ENCODE assay signal across 8 mouse cellular contexts in genomic region chr10:60218033-60218590, GRCm38 (mm10). TPM values are rescaled to one million over a fixed set of nuclear protein-coding genes. Genes with fewer than 3 reads are reported as not detected.
A peak's percentile ranks its signal among the peaks of the same experiment; 100 is the strongest.
DNase-seq lines count a peak whose midpoint lies in the region; ATAC-seq and TF ChIP-seq lines count a peak whose summit lies in the region.

No protein-coding gene starts in this region.

- peaks cover 82% of the 10 kb centered on the region for H3K27me3 ChIP-seq in heart, embryonic 12.5 days (replicated peaks)
- H3K27me3 ChIP-seq in ES-Bruce4 (ENCODE audit: control insufficient read depth, insufficient read depth, low read length, poor library complexity, severe bottlenecking): no peaks in the 10 kb centered on the region; the same call in 1 of the 2 replicates
- peaks cover 5% of the 10 kb centered on the region; the same call in 1 of the 2 replicates for H3K27me3 ChIP-seq in hindbrain, embryonic 11.5 days (ENCODE audit: control insufficient read depth, insufficient read depth, low read length)

- H3K4me3 ChIP-seq in heart, embryonic 12.5 days: peak overlapping the region; percentile 52
- H3K4me3 ChIP-seq in ES-Bruce4 (ENCODE audit: low read depth, low read length) (peak overlapping the region; percentile 87), macrophage (ENCODE audit: inconsistent target) (peak overlapping the region; percentile 22)
- peak overlapping the region; percentile 40 for H3K4me3 ChIP-seq in hindbrain, embryonic 11.5 days (ENCODE audit: low read depth, low read length)

- H3K4me2 ChIP-seq in heart, embryonic 12.5 days: peak overlapping the region; percentile 77
- peak overlapping the region; percentile 56 for H3K4me2 ChIP-seq in hindbrain, embryonic 11.5 days (replicated peaks; ENCODE audit: low read depth, low read length)

- TF ChIP-seq CTCF in ES-Bruce4 (IDR thresholded peaks at IDR 0.05; ENCODE audit: low read depth, low read length): no peak

- H3K9me3 ChIP-seq in heart, embryonic 12.5 days (replicated peaks): no peaks in the 10 kb centered on the region
- H3K9me3 ChIP-seq in ES-Bruce4 (replicated peaks; ENCODE audit: control insufficient read depth, insufficient read depth, low read length, poor library complexity, severe bottlenecking): no peaks in the 10 kb centered on the region
- H3K9me3 ChIP-seq in hindbrain, embryonic 11.5 days (ENCODE audit: control insufficient read depth, low read length): no peaks in the 10 kb centered on the region

- H3K79me2 ChIP-seq in macrophage (ENCODE audit: inconsistent target): no peaks in the 10 kb centered on the region

- H3K9ac ChIP-seq in heart, embryonic 12.5 days: peak overlapping the region; percentile 69
- peak overlapping the region; percentile 85 for H3K9ac ChIP-seq in ES-Bruce4 (ENCODE audit: low read depth, poor library complexity, severe bottlenecking)
- H3K9ac ChIP-seq in hindbrain, embryonic 11.5 days (ENCODE audit: low read depth, low read length): peak overlapping the region; percentile 76

- ATAC-seq in heart, embryonic 12.5 days (ENCODE audit: insufficient number of reproducible peaks, low FRiP score): no peak
- no peak for ATAC-seq in hindbrain, embryonic 11.5 days (ENCODE audit: low FRiP score)

- H3K4me1 ChIP-seq in heart, embryonic 12.5 days (replicated peaks): peaks cover 11% of the 10 kb centered on the region
- H3K4me1 ChIP-seq in ES-Bruce4 (ENCODE audit: control insufficient read depth, insufficient read depth, low read length): peaks cover 3% of the 10 kb centered on the region
- peaks cover 3% of the 10 kb centered on the region; the same call in 1 of the 2 replicates for H3K4me1 ChIP-seq in hindbrain, embryonic 11.5 days (replicated peaks; ENCODE audit: control insufficient read depth, insufficient read depth, low read length)

- H3K27ac ChIP-seq in heart, embryonic 12.5 days (ENCODE audit: poor library complexity, severe bottlenecking): no peak overlapping the region
- H3K27ac ChIP-seq in ES-Bruce4 (ENCODE audit: insufficient read depth, low read length) (no peak overlapping the region), macrophage (no peak overlapping the region)
- H3K27ac ChIP-seq in hindbrain, embryonic 11.5 days (ENCODE audit: low read depth, low read length): no peak overlapping the region

- DNase-seq in heart, adult 9 months (ENCODE audit: low spot score in 2 of 2): no peak
- peak; percentile 55 for DNase-seq in hindbrain, embryonic 11.5 days (ENCODE audit: low spot score)
- DNase-seq in adrenal gland, postnatal 36 days: no peak
- DNase-seq in cerebellum, adult 8-10 months: no peak
- DNase-seq in cerebellum, postnatal 25 days: no peak

- TF ChIP-seq POLR2A in ES-Bruce4 (IDR thresholded peaks at IDR 0.05; ENCODE audit: insufficient read depth, low read length): no peak

- 4% methylated on average over 18 of the region's 18 CpGs for WGBS in heart, embryonic 12.5 days
- WGBS in hindbrain, embryonic 11.5 days: 5% methylated on average over 18 of the region's 18 CpGs
- WGBS in macrophage (ENCODE audit: missing documents): 44% methylated on average over 18 of the region's 18 CpGs

- no peak for TF ChIP-seq EP300 in ES-Bruce4 (IDR thresholded peaks at IDR 0.05; ENCODE audit: insufficient read depth, low read depth, low read length)

- H3K36me3 ChIP-seq in heart, embryonic 12.5 days: no peaks in the 10 kb centered on the region
- H3K36me3 ChIP-seq in ES-Bruce4 (ENCODE audit: control insufficient read depth, insufficient read depth, low read length, poor library complexity, severe bottlenecking): no peaks in the 10 kb centered on the region
- no peaks in the 10 kb centered on the region for H3K36me3 ChIP-seq in hindbrain, embryonic 11.5 days (ENCODE audit: control insufficient read depth, insufficient read depth, low read length)
- H3K36me3 ChIP-seq in macrophage (ENCODE audit: inconsistent target): no peaks in the 10 kb centered on the region

RNA-seq across cellular contexts. Expression of gene Chst3, which starts 0.9 kb away (rescaled TPM):
- 0.69 and 0.72 TPM in 2 replicates for polyA plus RNA-seq in heart, embryonic 12.5 days (2016; fragmentation: Nextera tagmentation; extraction: Ambion mirVana)
- polyA plus RNA-seq in ES-Bruce4 (2011; ENCODE audit: insufficient read depth, insufficient read length, low read depth, missing spikeins): 0.43 and 0.55 TPM in 2 replicates
- polyA plus RNA-seq in hindbrain, embryonic 11.5 days (2014; fragmentation: Nextera tagmentation; extraction: Ambion mirVana): 1.5 TPM in 2 replicates
- 1 to 10 TPM in 6 of 26 experiments, under 1 TPM in 7, not detected in 13; 0.36 to 2.8 (median 1.00) TPM for total RNA-seq in macrophage (2018; cell fraction: chromatin; rRNA removed)
- under 1 TPM in 16 of 26 experiments, not detected in 10; 0.03 to 0.43 (median 0.19) TPM for total RNA-seq in macrophage (2018; cell fraction: cytosol; rRNA removed)
- 1 to 10 TPM in 3 of 26 experiments, under 1 TPM in 12, not detected in 11; 0.06 to 2.1 (median 0.48) TPM for total RNA-seq in macrophage (2018; cell fraction: nucleus; rRNA removed)
- polyA plus RNA-seq in macrophage (2018): 0.07 to 1.2 TPM (median 0.34 TPM) in 3 replicates
- total RNA-seq in adrenal gland, postnatal 36 days (2021): 1 to 10 TPM in 1 of 2 experiments, under 1 TPM in 1; 0.76 to 1.4 TPM

RNA-seq across cellular contexts. Expression of gene Psap, which starts 59.3 kb away (rescaled TPM):
- 95.6 and 100.0 TPM in 2 replicates for polyA plus RNA-seq in heart, embryonic 12.5 days (2016; fragmentation: Nextera tagmentation; extraction: Ambion mirVana)
- 218 and 235 TPM in 2 replicates for polyA plus RNA-seq in ES-Bruce4 (2011; ENCODE audit: insufficient read depth, insufficient read length, low read depth, missing spikeins)
- 85.7 and 91.4 TPM in 2 replicates for polyA plus RNA-seq in hindbrain, embryonic 11.5 days (2014; fragmentation: Nextera tagmentation; extraction: Ambion mirVana)
- 1,000 to 10,000 TPM in 22 of 26 experiments, 100 to 1,000 TPM in 4; 715 to 4,323 (median 2,388) TPM for total RNA-seq in macrophage (2018; cell fraction: chromatin; rRNA removed)
- over 10,000 TPM in 25 of 26 experiments, 1,000 to 10,000 TPM in 1; 9,835 to 25,455 (median 13,887) TPM for total RNA-seq in macrophage (2018; cell fraction: cytosol; rRNA removed)
- total RNA-seq in macrophage (2018; cell fraction: nucleus; rRNA removed): over 10,000 TPM in 25 of 26 experiments, 1,000 to 10,000 TPM in 1; 4,026 to 20,879 (median 17,761) TPM
- 12,209 to 20,921 TPM (median 16,354 TPM) in 3 replicates for polyA plus RNA-seq in macrophage (2018)
- total RNA-seq in adrenal gland, postnatal 36 days (2021): 1,000 to 10,000 TPM; 1,035 to 1,192 TPM

Comparison
In these comparisons a context has a peak if more than half of its experiments do, and no peak if none do; other contexts are left out.
1. H3K4me3 ChIP-seq: peak in every context shown above with its lines; median percentile 87 in ES-Bruce4; 52 in heart, embryonic 12.5 days; 40 in hindbrain, embryonic 11.5 days; 22 in macrophage.
2. RNA of gene Psap, which starts 59.3 kb away (polyA plus RNA-seq): 12,209 to 20,921 TPM in macrophage; 218 to 235 TPM in ES-Bruce4, 95.6 to 100.0 TPM in heart, embryonic 12.5 days and 85.7 to 91.4 TPM in hindbrain, embryonic 11.5 days; every median in the first group is over 10 times any median in the second.
3. Peak in every context shown above with its lines, with median percentiles within 50 percentile points of each other: H3K9ac ChIP-seq.